Mouse (Mus musculus): ENCODE measurements around the gene Slc25a21.

GRCm38 (mm10) chr12:56717971-56718706 lies 479.1 kb downstream of the Slc25a21 start:
- no peak for TF ChIP-seq POLR2A (IDR thresholded peaks at IDR 0.05; ENCODE audit: extremely low read depth, insufficient read depth, low read length)
- no peak for TF ChIP-seq CTCF (IDR thresholded peaks at IDR 0.05; ENCODE audit: low read depth, low read length)
